Mouse (Mus musculus) midbrain, embryonic 12.5 days (tissue): ENCODE measurements around the gene Itch. TPM values are rescaled to one million over a fixed set of nuclear protein-coding genes. Genes with fewer than 3 reads are reported as not detected.

Experiments used
- ATAC-seq: fragments of 200-750 bp; cut with Nextera tagmentation; 2 replicates; pipeline ENCODE4 v1.8.0; 2017; ENCODE audit warnings: low read depth, moderate TSS enrichment, moderate library complexity; ENCODE audit not compliant: low FRiP score
- H3K27ac ChIP-seq: fragments of 300-500 bp; sonication (generic); replicated peaks from 2 replicates; pipeline ENCODE4 v1.5.1; 2016; ENCODE audit warnings: mild to moderate bottlenecking
- H3K27me3 ChIP-seq: fragments of 300-500 bp; sonication (generic); 2 replicates; pipeline ENCODE4 v1.6.1; 2016; ENCODE audit warnings: mild to moderate bottlenecking
- H3K36me3 ChIP-seq: fragments of 300-500 bp; sonication (generic); 2 replicates; pipeline ENCODE4 v1.6.1; 2016
- H3K4me1 ChIP-seq: fragments of 300-500 bp; sonication (generic); 2 replicates; pipeline ENCODE4 v1.6.1; 2016
- H3K4me2 ChIP-seq: fragments of 300-500 bp; sonication (generic); replicated peaks from 2 replicates; pipeline ENCODE4 v1.6.1; 2016; ENCODE audit warnings: mild to moderate bottlenecking, moderate library complexity
- H3K4me3 ChIP-seq: fragments of 300-500 bp; sonication (generic); 2 replicates; pipeline ENCODE4 v1.5.1; 2016; ENCODE audit warnings: mild to moderate bottlenecking
- H3K9ac ChIP-seq: fragments of 300-500 bp; sonication (generic); replicated peaks from 2 replicates; pipeline ENCODE4 v1.6.1; 2016; ENCODE audit warnings: mild to moderate bottlenecking, moderate library complexity
- H3K9me3 ChIP-seq: fragments of 300-500 bp; sonication (generic); 2 replicates; pipeline ENCODE4 v1.6.1; 2016; ENCODE audit warnings: mild to moderate bottlenecking
- WGBS: fragments of 180-500 bp; shearing (Covaris S2); methylation state at CpG from one replicate; pipeline ENCODE4 v1.1.7; 2016; 5-methylcytosine and 5-hydroxymethylcytosine counted together
- polyA plus RNA-seq: library from polyadenylated mRNA; unstranded; fragments of >200 nt; fragmentation: Nextera tagmentation; extraction: Ambion mirVana; gene quantifications from 2 replicates; pipeline ENCODE4 v1.2.1, GENCODE M21; 2016

Itch gene
- polyA plus RNA-seq, 1 experiment from 2014 or later: 66.2 TPM

- H3K4me3 ChIP-seq: no peak overlapping the region
- H3K27ac ChIP-seq: no peak overlapping the region
- 84% methylated on average over 6 of the region's 6 CpGs for WGBS
- ATAC-seq: no peak
- H3K27me3 ChIP-seq: no peaks in the 10 kb centered on the region
- no peak overlapping the region for H3K4me2 ChIP-seq
- H3K9me3 ChIP-seq: no peaks in the 10 kb centered on the region
- no peaks in the 10 kb centered on the region for H3K36me3 ChIP-seq
- peaks cover 2% of the 10 kb centered on the region for H3K4me1 ChIP-seq
- H3K9ac ChIP-seq: no peak overlapping the region
Observed at GRCm38 (mm10) chr2:155271957-155272356, 138.6 kb downstream of the Itch start.

- Histone ChIP-seq H3K27me3 (no peaks in the 10 kb centered on the region), H3K9ac (no peak overlapping the region), H3K4me2 (no peak overlapping the region), H3K27ac (no peak overlapping the region), H3K9me3 (no peaks in the 10 kb centered on the region), H3K36me3 (0 out of 2 replicates have a peak, but pooled peaks cover under 1% of the 10 kb centered on the region), H3K4me3 (no peak overlapping the region), H3K4me1 (peaks cover 8% of the 10 kb centered on the region)
- no peak for ATAC-seq
- WGBS: 78% methylated on average over 10 of the region's 10 CpGs
Observed at GRCm38 (mm10) chr2:155272396-155273170, 139.3 kb downstream of the Itch start.

- WGBS: 87% methylated on average over 8 of the region's 8 CpGs
- ATAC-seq: no peak
- Histone ChIP-seq H3K4me2 (no peak overlapping the region), H3K9me3 (no peaks in the 10 kb centered on the region), H3K27ac (no peak overlapping the region), H3K4me1 (peaks cover 12% of the 10 kb centered on the region), H3K36me3 (peaks cover 11% of the 10 kb centered on the region), H3K27me3 (no peaks in the 10 kb centered on the region), H3K4me3 (no peak overlapping the region), H3K9ac (no peak overlapping the region)
Observed at GRCm38 (mm10) chr2:155273603-155274002, 140.3 kb downstream of the Itch start.

- H3K27me3 ChIP-seq: no peaks in the 10 kb centered on the region
- WGBS: 2% methylated on average over 47 of the region's 47 CpGs
- peak within 1 kb of the TSS; percentile 76 for H3K27ac ChIP-seq
- H3K9me3 ChIP-seq: no peaks in the 10 kb centered on the region
- peak within 1 kb of the TSS; percentile 80 for H3K4me2 ChIP-seq
- H3K36me3 ChIP-seq: peaks cover 20% of the 10 kb centered on the region
- H3K4me1 ChIP-seq: peaks cover 12% of the 10 kb centered on the region
- H3K4me3 ChIP-seq: peak within 1 kb of the TSS; percentile 92
- H3K9ac ChIP-seq: peak within 1 kb of the TSS; percentile 92
- peak; percentile 92 for ATAC-seq
Observed at GRCm38 (mm10) chr2:155276195-155276594, 142.9 kb downstream of the Itch start, which contains the start of gene Map1lc3a. Map1lc3a (plus strand) TSS chr2:155276297.

Other genes with a start within 250 kb of the Itch start
- gene Eif2s2, start 240.6 kb upstream of the Itch start, polyA plus RNA-seq: 93.9 and 103 TPM in 2 replicates
- 0.12 and 0.24 TPM in 2 replicates for gene Gm14226, start 115.2 kb upstream of the Itch start, polyA plus RNA-seq
- gene Ahcy, start 59.0 kb upstream of the Itch start, polyA plus RNA-seq: 60.1 and 63.4 TPM in 2 replicates
- gene Dynlrb1, start 103.0 kb downstream of the Itch start, polyA plus RNA-seq: 443 and 461 TPM in 2 replicates
- gene Map1lc3a, start 142.8 kb downstream of the Itch start, polyA plus RNA-seq: 193 and 205 TPM in 2 replicates
- gene Pigu, start 223.9 kb downstream of the Itch start, polyA plus RNA-seq: 44.7 and 46.9 TPM in 2 replicates
- gene Trp53inp2, start 247.6 kb downstream of the Itch start, polyA plus RNA-seq: 103 and 119 TPM in 2 replicates